Mouse (Mus musculus) ES-Bruce4 (cell line): ENCODE data around the gene Lrrc9.
A peak's percentile ranks its signal among the peaks of the same experiment; 100 is the strongest.

Source experiments
- CTCF ChIP-seq: IDR thresholded peaks from one replicate; pipeline ENCODE4 v1.8.1; 2011; ENCODE audit warnings: low read depth, low read length
- POLR2A ChIP-seq: IDR thresholded peaks from one replicate; pipeline ENCODE4 v1.8.1; 2011; ENCODE audit warnings: low read length; ENCODE audit not compliant: insufficient read depth

GRCm38 (mm10) chr12:72427722-72428126 lies 13.9 kb upstream of the Lrrc9 start:
- TF ChIP-seq POLR2A (no peak), CTCF (peak; percentile 80)
